Mouse (Mus musculus): Measurements from ENCODE around the gene Otp. TPM values are rescaled to one million over a fixed set of nuclear protein-coding genes. Genes with fewer than 3 reads are reported as not detected.

Otp gene
- polyA plus RNA-seq, 1 experiment from 2014 or later = 13.5 TPM

DNA sequence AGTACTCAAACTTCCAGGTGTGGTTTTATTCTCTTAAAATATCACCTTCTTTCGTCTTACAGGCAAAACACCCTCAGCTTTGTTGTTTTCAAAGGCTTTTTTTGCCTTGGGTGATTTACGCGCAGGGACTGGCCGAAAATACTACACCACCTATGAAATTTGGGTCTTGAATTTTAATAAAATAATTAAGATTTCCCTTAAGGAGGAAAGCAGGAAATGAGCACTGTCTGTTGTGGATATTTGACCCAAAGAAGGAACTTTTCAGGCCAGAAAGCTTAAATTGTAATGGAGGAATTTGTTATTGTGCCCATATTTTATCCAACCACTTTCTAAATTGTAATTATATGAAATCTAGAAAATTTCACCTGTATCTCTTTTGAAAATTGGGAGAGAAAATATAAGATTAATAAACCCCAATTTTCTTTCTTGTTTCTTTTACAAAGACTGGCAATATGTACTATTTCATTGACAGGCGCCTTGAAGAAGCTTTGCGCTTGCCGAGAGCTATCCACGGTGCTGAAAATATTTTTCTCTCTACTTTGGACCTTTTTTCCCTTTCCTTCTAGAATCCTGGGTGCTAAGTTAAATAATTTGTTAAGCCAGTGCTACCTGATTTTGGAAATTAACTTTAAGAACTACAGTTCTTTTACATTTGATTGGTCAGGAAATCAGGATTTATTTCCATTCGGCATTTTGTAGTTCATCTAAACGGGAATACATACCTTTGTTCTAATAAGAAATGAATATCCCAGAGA is 2.8 kb downstream of the Otp start:
- no peak for ATAC-seq (ENCODE audit: low read depth)
- no peak overlapping the region for H3K9ac ChIP-seq (replicated peaks; ENCODE audit: low read depth, low read length)
- 7% methylated on average over 10 of the region's 10 CpGs for WGBS
- H3K4me2 ChIP-seq (ENCODE audit: low read depth, low read length) = no peak overlapping the region
- H3K4me3 ChIP-seq (ENCODE audit: low read depth, low read length) = peak overlapping the region; percentile 14; the same call in 1 of the 2 replicates
- H3K9me3 ChIP-seq (ENCODE audit: control insufficient read depth, low read length) = no peaks in the 10 kb centered on the region
- H3K27me3 ChIP-seq (ENCODE audit: control insufficient read depth, insufficient read depth, low read length) = peaks cover 71% of the 10 kb centered on the region
- H3K36me3 ChIP-seq (ENCODE audit: control insufficient read depth, insufficient read depth, low read length) = no peaks in the 10 kb centered on the region
- H3K4me1 ChIP-seq (ENCODE audit: control insufficient read depth, insufficient read depth, low read length) = peaks cover 2% of the 10 kb centered on the region; the same call in 1 of the 2 replicates
- H3K27ac ChIP-seq (ENCODE audit: low read depth, low read length) = peak overlapping the region; percentile 16; the same call in 1 of the 2 replicates

DNA sequence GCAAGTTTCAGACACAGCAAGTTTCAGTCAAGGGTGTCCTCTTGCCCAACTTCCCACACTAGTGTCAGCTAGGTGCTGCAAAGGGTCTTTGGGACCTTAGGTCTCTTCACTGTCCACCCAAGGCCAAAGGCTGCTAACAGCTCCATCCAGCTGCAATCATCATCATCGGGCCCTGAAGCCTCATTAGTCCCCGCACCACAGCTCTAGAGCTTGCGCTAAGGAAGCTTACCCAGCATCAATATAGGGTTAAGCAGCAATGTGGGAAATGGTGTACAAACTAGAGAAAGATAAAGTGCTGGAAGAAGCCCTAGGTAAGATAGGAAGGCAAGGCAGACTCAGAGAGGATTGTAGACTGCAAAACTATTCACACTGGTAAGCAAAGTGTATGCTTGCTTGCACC is 5.8 kb downstream of the Otp start:
- Histone ChIP-seq H3K27me3 (ENCODE audit: control insufficient read depth, insufficient read depth, low read length) (peaks cover 72% of the 10 kb centered on the region), H3K27ac (ENCODE audit: low read depth, low read length) (peak overlapping the region; percentile 60; the same call in 1 of the 2 replicates), H3K9ac (replicated peaks; ENCODE audit: low read depth, low read length) (no peak overlapping the region), H3K4me2 (ENCODE audit: low read depth, low read length) (0 out of 2 replicates have a peak overlapping the region, but pooled peaks have one; percentile 11), H3K36me3 (ENCODE audit: control insufficient read depth, insufficient read depth, low read length) (no peaks in the 10 kb centered on the region), H3K4me1 (ENCODE audit: control insufficient read depth, insufficient read depth, low read length) (peaks cover 8% of the 10 kb centered on the region; the same call in 1 of the 2 replicates), H3K4me3 (ENCODE audit: low read depth, low read length) (0 out of 2 replicates have a peak overlapping the region, but pooled peaks have one; percentile 1), H3K9me3 (ENCODE audit: control insufficient read depth, low read length) (no peaks in the 10 kb centered on the region)
- ATAC-seq (ENCODE audit: low read depth) = no peak
- 0% methylated on average over 3 of the region's 3 CpGs for WGBS

DNA sequence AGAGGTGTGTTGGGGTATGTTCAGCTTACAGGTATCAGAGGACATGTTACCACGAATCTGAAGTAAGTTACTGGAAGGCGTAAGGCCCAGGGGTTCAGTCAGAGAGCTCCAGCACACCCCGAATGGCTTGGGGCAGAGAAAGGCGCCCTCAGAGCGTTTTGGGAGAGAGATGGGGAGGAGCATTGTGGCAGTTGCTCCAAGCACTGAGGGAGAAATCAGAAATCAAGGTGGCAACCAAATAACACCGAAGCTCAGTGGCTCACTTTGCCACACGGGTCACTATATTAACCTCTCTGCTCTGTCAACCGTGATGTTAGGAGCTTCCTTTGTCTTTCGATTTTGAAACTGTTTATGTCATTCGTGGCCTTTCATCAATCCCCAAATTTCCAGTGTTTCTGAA is 6.8 kb downstream of the Otp start:
- WGBS = under 1% methylated on average over 10 of the region's 10 CpGs
- H3K4me3 ChIP-seq (ENCODE audit: low read depth, low read length) = 0 out of 2 replicates have a peak overlapping the region, but pooled peaks have one; percentile 1
- no peak for ATAC-seq (ENCODE audit: low read depth)
- H3K4me2 ChIP-seq (ENCODE audit: low read depth, low read length) = no peak overlapping the region
- no peaks in the 10 kb centered on the region for H3K36me3 ChIP-seq (ENCODE audit: control insufficient read depth, insufficient read depth, low read length)
- H3K4me1 ChIP-seq (ENCODE audit: control insufficient read depth, insufficient read depth, low read length) = peaks cover 8% of the 10 kb centered on the region; the same call in 1 of the 2 replicates
- H3K27me3 ChIP-seq (ENCODE audit: control insufficient read depth, insufficient read depth, low read length) = peaks cover 72% of the 10 kb centered on the region
- no peaks in the 10 kb centered on the region for H3K9me3 ChIP-seq (ENCODE audit: control insufficient read depth, low read length)
- no peak overlapping the region for H3K9ac ChIP-seq (replicated peaks; ENCODE audit: low read depth, low read length)
- peak overlapping the region; percentile 28; the same call in 1 of the 2 replicates for H3K27ac ChIP-seq (ENCODE audit: low read depth, low read length)

DNA sequence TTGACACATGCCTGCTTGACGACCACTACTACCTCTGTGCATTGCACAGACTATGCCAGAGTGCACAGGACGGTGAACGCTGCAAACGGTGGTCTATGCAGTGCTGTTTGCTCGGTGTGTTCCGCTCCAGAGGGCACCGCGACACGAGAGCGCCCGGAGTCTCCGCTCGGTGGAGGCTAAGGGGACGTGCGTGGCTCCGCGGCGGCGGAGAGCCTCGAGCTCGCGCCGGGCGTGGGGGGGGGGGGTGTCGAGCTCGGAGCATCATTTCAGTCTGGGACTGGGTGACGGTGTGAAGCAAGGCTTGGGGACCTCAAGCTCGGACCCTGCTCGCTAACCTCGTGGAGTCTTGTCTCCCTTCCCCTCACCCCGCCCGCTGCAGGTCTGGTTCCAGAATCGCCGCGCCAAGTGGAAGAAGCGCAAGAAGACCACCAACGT is 7.3 kb downstream of the Otp start:
- peak overlapping the region; percentile 27 for H3K4me3 ChIP-seq (ENCODE audit: low read depth, low read length)
- peak overlapping the region; percentile 41; the same call in 1 of the 2 replicates for H3K9ac ChIP-seq (replicated peaks; ENCODE audit: low read depth, low read length)
- H3K36me3 ChIP-seq (ENCODE audit: control insufficient read depth, insufficient read depth, low read length) = no peaks in the 10 kb centered on the region
- H3K4me2 ChIP-seq (ENCODE audit: low read depth, low read length) = peak overlapping the region; percentile 46
- no peaks in the 10 kb centered on the region for H3K9me3 ChIP-seq (ENCODE audit: control insufficient read depth, low read length)
- peak overlapping the region; percentile 66 for H3K27ac ChIP-seq (ENCODE audit: low read depth, low read length)
- H3K27me3 ChIP-seq (ENCODE audit: control insufficient read depth, insufficient read depth, low read length) = peaks cover 70% of the 10 kb centered on the region
- peaks cover 8% of the 10 kb centered on the region; the same call in 1 of the 2 replicates for H3K4me1 ChIP-seq (ENCODE audit: control insufficient read depth, insufficient read depth, low read length)
- under 1% methylated on average over 33 of the region's 37 CpGs for WGBS
- peak; percentile 57 for ATAC-seq (ENCODE audit: low read depth)

DNA sequence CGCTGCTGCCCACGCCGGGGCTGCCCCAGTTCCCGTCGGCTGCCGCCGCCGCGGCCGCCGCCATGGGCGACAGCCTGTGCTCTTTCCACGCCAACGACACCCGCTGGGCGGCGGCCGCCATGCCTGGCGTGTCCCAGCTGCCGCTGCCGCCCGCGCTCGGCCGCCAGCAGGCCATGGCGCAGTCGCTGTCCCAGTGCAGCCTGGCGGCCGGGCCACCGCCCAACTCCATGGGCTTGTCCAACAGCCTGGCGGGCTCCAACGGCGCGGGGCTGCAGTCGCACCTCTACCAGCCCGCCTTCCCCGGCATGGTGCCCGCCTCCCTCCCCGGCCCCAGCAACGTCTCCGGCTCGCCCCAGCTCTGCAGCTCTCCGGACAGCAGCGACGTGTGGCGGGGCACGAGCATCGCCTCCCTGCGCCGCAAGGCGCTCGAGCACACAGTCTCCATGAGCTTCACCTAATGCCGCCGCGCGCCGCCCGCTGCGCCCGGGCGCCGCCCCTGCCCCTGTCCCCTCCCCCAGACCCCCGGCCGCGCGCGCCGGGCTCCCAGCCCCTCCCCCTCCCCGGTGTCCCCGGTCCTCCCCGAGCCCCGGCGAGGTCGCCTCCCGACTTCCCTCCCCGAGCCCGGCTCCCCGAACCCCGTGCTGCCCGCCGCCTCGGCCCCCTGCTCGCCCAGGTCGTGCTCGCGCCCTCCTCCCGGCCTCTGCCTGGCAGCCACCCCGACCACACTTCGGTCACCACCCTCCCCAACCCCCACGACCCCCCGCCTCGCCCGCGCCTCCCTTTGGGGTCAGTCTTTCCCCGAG is 8.0 kb downstream of the Otp start:
- H3K27ac ChIP-seq (ENCODE audit: low read depth, low read length) = peak overlapping the region; percentile 66
- peak overlapping the region; percentile 46 for H3K4me2 ChIP-seq (ENCODE audit: low read depth, low read length)
- no peaks in the 10 kb centered on the region for H3K9me3 ChIP-seq (ENCODE audit: control insufficient read depth, low read length)
- ATAC-seq (ENCODE audit: low read depth) = peak; percentile 50
- H3K4me1 ChIP-seq (ENCODE audit: control insufficient read depth, insufficient read depth, low read length) = peaks cover 8% of the 10 kb centered on the region; the same call in 1 of the 2 replicates
- H3K4me3 ChIP-seq (ENCODE audit: low read depth, low read length) = peak overlapping the region; percentile 27
- H3K9ac ChIP-seq (replicated peaks; ENCODE audit: low read depth, low read length) = peak overlapping the region; percentile 41; the same call in 1 of the 2 replicates
- peaks cover 70% of the 10 kb centered on the region for H3K27me3 ChIP-seq (ENCODE audit: control insufficient read depth, insufficient read depth, low read length)
- under 1% methylated on average over 70 of the region's 95 CpGs for WGBS
- no peaks in the 10 kb centered on the region for H3K36me3 ChIP-seq (ENCODE audit: control insufficient read depth, insufficient read depth, low read length)

DNA sequence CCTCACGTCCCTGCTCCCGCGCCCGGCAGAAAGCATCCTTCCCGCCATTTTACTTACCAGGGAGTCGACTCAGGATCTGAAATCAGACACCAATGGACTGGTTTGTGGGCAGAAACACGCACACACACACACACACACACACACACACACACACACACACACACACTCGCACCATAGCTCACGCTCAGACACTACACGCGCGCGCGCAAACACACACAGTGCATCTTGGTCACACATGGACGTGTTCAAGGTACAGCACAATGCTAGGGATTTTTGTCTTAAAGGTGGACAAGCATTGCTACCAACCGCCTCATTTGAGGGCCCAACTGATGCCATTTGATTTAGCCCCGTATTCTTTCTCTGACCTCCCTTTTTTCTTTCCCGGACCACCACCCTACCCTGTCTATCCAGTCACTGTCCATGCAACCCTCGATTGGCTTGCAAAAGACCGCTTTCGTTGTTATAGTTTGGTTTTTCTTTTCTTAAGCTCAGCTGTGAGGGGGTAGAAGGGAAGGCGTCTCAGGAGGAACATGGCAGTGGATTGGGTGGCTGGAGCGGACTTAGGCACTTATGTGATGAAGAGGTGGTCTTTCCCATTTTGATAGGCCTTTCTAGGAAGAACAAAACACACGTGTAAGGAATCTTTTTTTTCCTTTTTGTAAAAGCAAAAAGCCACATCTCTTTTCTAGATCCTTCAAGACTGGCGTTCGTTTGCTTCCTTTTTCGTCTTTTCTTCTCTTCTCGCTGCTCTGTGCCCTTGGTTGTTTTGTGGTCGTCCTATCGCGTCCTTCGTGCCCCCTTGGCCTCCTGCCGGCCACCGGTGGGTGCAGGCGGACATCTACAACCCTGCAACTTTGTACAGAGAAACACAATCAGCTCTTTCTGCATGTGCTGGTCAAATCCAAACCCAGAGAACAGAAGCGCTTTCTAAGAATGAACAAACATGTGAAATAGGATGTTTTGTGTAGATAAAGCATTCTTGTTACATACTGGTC is 8.9 kb downstream of the Otp start:
- H3K9ac ChIP-seq (replicated peaks; ENCODE audit: low read depth, low read length) = no peak overlapping the region; the same call in 1 of the 2 replicates
- H3K4me3 ChIP-seq (ENCODE audit: low read depth, low read length) = no peak overlapping the region
- no peaks in the 10 kb centered on the region for H3K9me3 ChIP-seq (ENCODE audit: control insufficient read depth, low read length)
- H3K4me1 ChIP-seq (ENCODE audit: control insufficient read depth, insufficient read depth, low read length) = peaks cover 8% of the 10 kb centered on the region; the same call in 1 of the 2 replicates
- no peaks in the 10 kb centered on the region for H3K36me3 ChIP-seq (ENCODE audit: control insufficient read depth, insufficient read depth, low read length)
- H3K27ac ChIP-seq (ENCODE audit: low read depth, low read length) = peak overlapping the region; percentile 66; the same call in 1 of the 2 replicates
- no peak for ATAC-seq (ENCODE audit: low read depth)
- H3K27me3 ChIP-seq (ENCODE audit: control insufficient read depth, insufficient read depth, low read length) = peaks cover 74% of the 10 kb centered on the region
- 1% methylated on average over 33 of the region's 36 CpGs for WGBS
- H3K4me2 ChIP-seq (ENCODE audit: low read depth, low read length) = peak overlapping the region; percentile 46; the same call in 1 of the 2 replicates

DNA sequence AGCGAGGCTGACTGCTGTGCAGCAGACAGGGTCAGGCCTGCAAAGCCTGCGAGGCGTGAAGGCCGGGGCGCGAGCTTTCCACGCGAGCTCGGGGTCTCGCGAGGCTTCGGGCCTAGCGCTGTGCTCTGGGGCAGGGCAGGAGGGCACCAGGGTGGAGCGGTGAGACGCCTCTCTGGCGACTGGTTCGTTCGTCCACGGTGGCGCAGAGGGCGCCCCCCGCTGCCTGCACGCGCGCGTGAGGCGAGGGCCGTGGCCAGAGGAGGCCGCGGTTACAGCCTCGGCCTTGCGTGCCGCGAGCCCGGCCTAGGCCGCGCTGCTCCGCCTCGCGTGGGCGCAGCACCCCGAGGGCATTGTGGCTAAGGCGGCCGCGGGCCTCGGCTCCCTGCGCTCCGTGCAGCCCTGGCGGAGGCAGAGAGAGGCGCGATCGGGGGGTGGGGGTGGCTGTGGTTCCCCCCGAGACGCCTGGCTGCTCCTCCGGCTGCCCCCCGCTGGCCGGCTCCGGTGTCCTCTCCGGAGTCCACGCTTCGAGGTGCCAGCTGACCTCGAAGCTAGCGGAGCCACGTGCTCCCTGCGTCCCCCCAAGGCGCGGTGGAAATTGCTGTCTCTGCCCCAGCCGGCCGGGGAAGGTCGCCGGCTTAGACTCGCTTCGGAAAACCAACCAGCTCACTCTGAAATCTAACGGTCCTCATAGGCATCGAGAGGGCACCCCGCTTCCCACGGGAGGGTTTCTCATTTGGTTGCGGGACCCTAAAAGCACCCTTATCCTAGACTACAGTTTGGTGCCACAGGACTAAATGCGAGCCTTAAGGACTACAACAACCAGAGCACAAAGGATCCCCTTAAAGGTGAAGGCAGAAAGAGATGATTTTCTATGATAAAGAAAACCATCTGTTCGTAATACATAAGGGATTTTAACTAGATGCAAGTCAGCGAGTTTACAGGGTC is 10.2 kb downstream of the Otp start:
- Histone ChIP-seq H3K4me1 (ENCODE audit: control insufficient read depth, insufficient read depth, low read length) (peaks cover 8% of the 10 kb centered on the region; the same call in 1 of the 2 replicates), H3K27me3 (ENCODE audit: control insufficient read depth, insufficient read depth, low read length) (peaks cover 73% of the 10 kb centered on the region), H3K36me3 (ENCODE audit: control insufficient read depth, insufficient read depth, low read length) (no peaks in the 10 kb centered on the region), H3K27ac (ENCODE audit: low read depth, low read length) (peak overlapping the region; percentile 48), H3K9me3 (ENCODE audit: control insufficient read depth, low read length) (no peaks in the 10 kb centered on the region), H3K4me2 (ENCODE audit: low read depth, low read length) (peak overlapping the region; percentile 38), H3K4me3 (ENCODE audit: low read depth, low read length) (peak overlapping the region; percentile 12), H3K9ac (replicated peaks; ENCODE audit: low read depth, low read length) (peak overlapping the region; percentile 46)
- ATAC-seq (ENCODE audit: low read depth) = peak; percentile 52; the same call in 1 of the 2 replicates
- WGBS = 1% methylated on average over 80 of the region's 81 CpGs
